Mouse (Mus musculus): ENCODE results near the gene Fam198a.

The Fam198a gene

GRCm38 (mm10) chr9:121926634-121927405 is 24.0 kb upstream of the Fam198a start:
- DNase-seq (ENCODE audit: low spot score in 2 of 2), result no peak

DNA sequence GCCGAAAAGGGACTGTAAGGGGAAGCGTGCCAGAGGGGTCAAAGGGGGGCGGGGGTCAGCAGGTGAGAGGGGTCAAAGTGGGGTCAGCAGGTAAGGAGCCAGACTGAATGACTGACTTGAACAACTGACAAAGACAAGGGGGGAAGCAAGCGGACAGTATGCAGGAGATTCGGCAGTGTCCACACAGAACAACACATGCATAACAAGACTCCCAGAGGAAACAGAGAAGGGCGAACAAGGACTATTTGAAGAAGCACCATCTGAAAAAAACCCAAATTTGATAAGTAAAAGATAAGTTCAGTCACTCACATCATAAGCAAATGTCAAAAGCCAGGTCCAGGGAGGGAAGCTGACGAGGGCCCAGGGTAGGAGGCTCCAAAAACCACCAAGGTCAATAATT is 23.1 kb upstream of the Fam198a start:
- no peak for DNase-seq (ENCODE audit: low spot score in 2 of 2)

DNA sequence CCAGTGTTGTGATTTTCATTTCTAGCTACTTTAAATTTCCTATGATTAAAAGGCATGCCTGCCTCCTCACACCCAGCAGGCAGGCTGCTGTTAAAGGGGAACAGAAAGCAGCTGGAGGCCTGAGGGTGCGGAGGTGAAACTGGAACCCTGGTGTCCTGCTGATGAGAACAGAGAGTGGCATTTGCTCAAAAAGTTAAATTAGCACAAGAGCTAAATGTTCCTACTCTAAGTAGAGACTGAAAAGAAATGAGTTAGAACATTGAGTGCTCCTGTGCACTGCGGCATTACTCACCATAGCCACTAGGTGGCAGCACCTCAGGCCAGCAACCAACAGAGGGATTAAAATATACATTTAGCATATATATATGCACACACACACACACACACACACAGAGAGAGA is 22.3 kb upstream of the Fam198a start:
- DNase-seq (ENCODE audit: low spot score in 2 of 2), result peak; percentile 25 to 44

DNA sequence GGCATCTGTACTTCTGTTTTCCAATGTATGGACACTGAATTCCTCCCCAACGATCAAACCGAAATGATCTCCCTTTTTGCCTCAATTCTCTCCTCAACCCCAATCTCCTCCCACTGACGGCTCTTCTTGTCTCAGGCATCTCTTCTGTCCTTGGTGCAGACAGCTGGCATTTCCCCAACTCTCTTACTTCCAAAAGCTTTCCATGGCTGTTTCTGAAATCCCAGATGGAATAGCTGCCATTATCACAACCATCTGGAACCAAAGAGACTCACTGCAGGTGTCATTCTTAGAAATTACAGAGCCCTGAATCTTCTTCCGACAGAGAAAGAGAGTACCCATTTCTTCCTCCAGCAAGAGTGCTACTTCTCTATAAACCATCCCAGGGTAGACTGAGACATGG is 15.9 kb upstream of the Fam198a start:
- no peak for DNase-seq (ENCODE audit: low spot score in 2 of 2)

GRCm38 (mm10) chr9:121936952-121937351 is 13.8 kb upstream of the Fam198a start:
- DNase-seq (ENCODE audit: low spot score in 2 of 2), result no peak

DNA sequence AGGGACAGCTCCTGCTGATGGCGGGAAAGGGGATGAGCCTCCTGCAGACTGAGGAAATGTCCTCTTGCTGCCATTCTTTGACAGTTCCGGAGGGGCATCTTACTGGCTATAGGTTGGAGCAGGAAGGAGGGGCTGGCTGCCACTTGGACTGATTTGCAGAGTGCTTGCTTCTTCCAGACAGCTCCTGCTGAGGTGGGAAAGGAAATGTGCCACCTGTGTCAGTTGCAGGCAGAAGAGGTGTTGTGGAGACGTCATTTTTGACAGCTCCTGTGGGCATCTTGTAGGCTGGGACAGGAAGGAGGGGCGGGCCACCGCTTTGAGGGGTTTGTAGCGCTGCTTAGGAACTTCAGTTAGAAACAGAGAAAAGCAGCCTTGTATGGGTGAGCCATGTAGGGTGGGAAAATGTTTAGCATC is 13.3 kb upstream of the Fam198a start:
- DNase-seq (ENCODE audit: low spot score in 2 of 2), result no peak

DNA sequence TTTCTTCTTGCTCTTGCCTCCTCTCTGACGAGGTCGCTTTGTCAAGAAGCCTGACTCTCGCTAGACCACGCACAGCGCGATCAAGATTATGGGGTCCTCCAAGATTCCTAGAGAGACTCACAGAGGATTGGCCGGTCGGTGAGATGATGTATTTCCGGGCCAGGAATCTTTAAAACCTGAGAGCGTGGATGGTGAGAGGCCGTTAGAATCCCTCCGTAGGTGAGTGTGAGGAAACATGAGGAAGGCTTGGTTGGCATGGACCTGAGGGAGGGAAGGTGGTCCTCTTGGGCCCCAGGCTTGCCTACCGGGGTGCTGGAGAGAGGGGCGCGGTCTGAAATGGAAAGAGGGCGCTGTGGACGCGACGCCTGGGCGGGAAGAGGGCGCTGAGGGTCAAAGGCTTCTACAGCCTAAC is 12.8 kb upstream of the Fam198a start:
- DNase-seq (ENCODE audit: low spot score in 2 of 2), result no peak

DNA sequence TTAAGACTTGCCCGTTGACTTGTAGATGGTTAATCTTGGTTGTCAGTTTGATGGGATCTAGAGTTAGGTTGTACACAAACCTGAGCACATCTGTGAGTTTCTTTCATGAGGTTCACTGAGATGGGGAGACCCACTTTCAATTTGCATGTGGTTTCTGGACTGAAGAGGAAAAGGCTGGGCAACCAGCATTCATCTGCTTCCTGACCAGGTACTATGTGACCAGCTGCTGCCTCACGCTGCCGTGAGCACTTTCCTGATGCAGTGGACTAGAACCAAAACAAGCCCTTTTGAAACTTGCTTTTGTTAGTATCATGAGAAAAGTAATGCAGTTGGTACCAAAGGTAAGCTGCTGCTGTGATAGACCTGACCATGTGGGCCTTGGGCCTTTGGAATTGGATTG is 7.8 kb upstream of the Fam198a start:
- no peak for DNase-seq (ENCODE audit: low spot score in 2 of 2)

DNA sequence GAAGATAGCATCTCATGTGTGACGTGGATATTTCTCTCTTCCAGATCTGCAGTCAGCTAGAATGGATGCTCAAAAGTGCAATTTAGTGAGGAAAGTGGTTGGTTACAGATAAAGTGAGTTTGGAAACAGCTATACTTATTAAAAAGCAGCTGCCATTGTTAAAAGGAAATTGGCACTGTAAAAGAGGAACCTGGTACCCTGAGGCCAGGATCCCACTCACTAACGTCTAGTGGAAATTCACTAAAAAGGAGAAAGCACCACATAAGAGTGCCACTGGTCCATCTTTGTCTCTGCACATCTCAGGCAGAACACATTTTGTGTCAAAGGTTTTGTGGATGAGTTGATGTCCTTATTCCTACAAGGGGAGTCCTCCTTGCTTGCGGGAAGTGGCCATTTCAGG is 7.2 kb upstream of the Fam198a start:
- DNase-seq (ENCODE audit: low spot score in 2 of 2), result no peak

DNA sequence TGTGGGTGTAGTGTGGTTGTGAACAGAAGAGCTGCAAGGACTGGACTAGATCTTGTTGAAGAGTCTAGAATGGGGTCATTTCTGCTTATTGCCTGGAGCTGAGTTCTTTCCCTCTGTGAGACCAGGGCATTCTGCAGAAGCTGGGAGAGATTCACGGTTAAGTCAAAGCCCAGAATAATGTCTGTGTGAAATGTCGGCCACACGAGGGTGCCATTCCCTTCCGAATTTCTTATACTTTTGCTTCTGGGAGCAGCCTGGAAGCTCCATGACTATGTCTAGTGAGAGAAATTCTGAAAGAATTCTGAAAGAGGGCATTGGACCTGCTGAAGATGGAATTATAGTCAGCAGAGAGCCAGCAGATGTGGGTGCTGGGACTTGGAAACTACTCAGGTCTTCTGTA is 3.0 kb upstream of the Fam198a start:
- DNase-seq (ENCODE audit: low spot score in 2 of 2), result peak in 1 of 2 experiments; percentile 58

DNA sequence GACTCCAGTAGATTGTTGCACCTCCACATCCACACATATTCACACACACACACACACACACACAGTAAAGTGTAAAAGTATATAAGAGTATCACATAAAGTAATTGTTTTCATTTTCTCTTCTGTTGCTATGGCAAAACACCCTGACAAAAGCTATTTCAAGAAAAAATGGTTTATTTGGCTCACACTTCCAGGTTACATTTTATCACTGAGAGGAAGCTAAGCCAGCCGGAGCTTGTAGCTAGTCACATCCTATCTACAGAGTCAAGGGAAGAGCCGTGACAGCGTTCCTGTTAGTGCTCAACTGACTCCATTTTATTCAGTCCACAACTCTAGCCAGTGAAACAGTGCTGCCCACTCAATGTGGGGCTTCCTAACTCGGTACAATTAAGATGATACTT is 2.4 kb upstream of the Fam198a start:
- no peak for DNase-seq (ENCODE audit: low spot score in 2 of 2)

GRCm38 (mm10) chr9:121951114-121951423 is 281 bp downstream of the Fam198a start:
- no peak for DNase-seq (ENCODE audit: low spot score in 2 of 2)

GRCm38 (mm10) chr9:121952596-121952995 is 1.8 kb downstream of the Fam198a start:
- DNase-seq (ENCODE audit: low spot score in 2 of 2), result no peak

GRCm38 (mm10) chr9:121959966-121960635 is 9.3 kb downstream of the Fam198a start:
- DNase-seq (ENCODE audit: low spot score in 2 of 2), result peak; percentile 41 to 48

GRCm38 (mm10) chr9:121964941-121965340 is 14.2 kb downstream of the Fam198a start:
- DNase-seq (ENCODE audit: low spot score in 2 of 2), result no peak

GRCm38 (mm10) chr9:121968258-121968657 is 17.5 kb downstream of the Fam198a start:
- DNase-seq (ENCODE audit: low spot score in 2 of 2), result no peak

GRCm38 (mm10) chr9:121969841-121970381 is 19.1 kb downstream of the Fam198a start:
- DNase-seq (ENCODE audit: low spot score in 2 of 2), result no peak

DNA sequence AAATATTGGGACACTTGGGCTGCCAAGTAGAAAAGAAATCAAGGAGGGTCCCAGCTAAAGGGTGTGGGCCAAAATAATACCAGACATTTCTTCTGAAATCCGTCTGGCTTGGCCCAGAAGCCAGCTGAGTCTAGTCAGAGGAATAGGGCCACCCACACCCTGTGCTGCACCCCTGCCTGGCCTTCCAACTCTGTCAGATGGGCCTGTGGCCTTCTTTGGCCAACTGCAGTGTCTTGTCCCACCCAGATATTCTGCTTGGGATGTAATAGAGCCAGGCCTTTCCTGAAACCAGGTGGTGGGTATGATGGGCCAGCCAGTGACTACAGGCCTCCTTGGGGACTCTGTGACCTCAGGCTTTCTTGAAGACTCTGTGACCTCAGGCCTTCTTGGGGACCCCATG is 22.4 kb downstream of the Fam198a start:
- DNase-seq (ENCODE audit: low spot score in 2 of 2), result peak; percentile 43

- peak; percentile 64 to 68 for DNase-seq (ENCODE audit: low spot score in 2 of 2)
Measured at GRCm38 (mm10) chr9:121974141-121974986, 23.6 kb downstream of the Fam198a start.

- no peak for DNase-seq (ENCODE audit: low spot score in 2 of 2)
Measured at GRCm38 (mm10) chr9:121975321-121975720, 24.5 kb downstream of the Fam198a start.

DNA sequence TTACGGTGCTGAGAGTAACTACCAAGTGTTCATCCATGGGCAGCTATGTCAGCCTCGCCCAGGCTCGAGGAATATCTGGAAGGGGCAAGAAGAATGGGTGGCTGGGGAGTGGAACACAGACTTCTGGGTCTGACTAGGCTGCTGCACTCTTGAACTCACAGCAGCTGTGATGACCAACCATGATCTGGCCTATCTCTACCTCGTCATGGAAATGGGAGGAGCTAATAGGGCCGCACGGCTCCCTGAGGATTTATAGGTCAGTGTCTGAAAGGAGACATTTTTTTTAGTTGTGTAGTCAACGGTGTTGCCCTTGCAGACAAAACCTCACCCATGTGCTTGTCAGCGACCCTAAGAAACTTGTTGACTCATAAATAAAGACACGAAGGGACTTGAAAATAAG is 30.3 kb downstream of the Fam198a start:
- DNase-seq (ENCODE audit: low spot score in 2 of 2), result no peak

GRCm38 (mm10) chr9:121981466-121982105 is 30.8 kb downstream of the Fam198a start:
- DNase-seq (ENCODE audit: low spot score in 2 of 2), result no peak
